Mouse (Mus musculus) ES-CJ7 (cell line): ENCODE results near the gene Prkar1b.

Experiments
- DNase-seq: peaks from one replicate; pipeline ENCODE4 v3.0.0; 2011; ENCODE audit warnings: low read depth, low spot score

Gene Prkar1b

DNA sequence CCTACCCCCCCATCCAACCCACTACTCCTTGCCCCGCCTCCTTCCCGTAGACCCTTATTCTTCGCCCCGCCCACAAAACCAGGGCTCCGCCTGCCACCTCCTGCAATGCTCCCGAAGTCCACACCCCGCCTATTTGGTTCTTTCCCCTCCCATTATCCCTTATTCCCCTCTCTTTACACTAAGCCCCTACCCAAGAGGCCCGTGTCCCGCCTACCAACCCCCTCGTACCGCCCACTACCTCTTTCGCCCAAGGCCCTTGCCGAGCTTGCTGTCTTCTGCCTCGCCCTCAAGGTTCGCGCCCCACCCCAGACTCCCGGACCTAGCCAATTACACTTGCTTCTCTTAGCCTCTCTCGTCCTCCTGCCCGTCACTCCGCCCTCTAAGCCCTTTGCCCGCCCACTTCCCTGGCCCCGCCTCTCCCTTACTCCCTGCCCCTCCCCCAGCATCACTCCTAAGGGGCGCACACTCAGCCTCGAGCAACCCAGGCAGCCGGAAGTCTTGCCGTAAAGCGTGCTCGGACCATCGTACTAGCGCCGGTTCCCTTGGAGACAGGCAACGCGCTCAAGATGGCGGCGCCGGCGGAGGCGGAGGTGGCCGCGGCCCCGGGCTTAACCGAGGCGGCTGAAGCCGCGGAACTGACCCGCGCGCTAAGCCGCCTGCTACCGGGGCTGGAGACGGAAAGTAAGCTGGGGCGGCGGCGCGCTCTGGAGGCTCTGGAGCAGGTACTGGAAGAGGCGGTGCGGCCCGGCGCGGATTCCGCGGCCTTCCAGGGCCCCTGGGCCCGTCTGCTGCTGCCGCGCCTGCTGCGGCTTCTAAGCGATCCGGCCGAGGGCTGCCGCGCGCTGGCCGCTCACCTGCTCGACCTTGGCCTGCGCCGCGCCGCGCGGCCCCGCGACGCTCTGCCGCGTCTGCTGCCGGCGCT is at the start of gene Prkar1b, which contains the start of gene Dnaaf5:
Prkar1b (minus strand) TSS at position 321 of the 922 bp plus-strand sequence.
Dnaaf5 (plus strand) TSS at position 543 of the 922 bp plus-strand sequence.
- DNase-seq: peak; percentile 100

GRCm38 (mm10) chr5:139199636-139199994 is 49.8 kb upstream of the Prkar1b start:
- DNase-seq: no peak

DNA sequence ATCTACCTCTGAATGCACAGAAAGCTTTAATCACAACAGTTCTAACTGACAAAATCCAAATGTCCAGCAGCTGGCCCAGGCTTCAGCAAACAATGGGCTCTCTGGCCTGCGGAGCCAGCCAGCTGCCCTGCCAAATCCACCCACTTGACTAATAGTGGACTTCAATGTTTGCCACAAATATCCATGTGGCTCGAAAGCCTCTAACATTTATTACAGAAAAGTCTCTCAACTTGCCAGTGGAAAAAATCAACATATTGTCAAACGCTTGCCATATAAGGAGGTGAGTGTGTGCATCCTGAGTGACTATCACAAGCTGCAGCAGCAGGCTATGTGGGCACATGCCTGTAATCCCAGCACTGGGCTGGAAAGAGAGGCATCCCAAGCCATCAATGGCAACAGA is 49.0 kb upstream of the Prkar1b start:
- DNase-seq: no peak

DNA sequence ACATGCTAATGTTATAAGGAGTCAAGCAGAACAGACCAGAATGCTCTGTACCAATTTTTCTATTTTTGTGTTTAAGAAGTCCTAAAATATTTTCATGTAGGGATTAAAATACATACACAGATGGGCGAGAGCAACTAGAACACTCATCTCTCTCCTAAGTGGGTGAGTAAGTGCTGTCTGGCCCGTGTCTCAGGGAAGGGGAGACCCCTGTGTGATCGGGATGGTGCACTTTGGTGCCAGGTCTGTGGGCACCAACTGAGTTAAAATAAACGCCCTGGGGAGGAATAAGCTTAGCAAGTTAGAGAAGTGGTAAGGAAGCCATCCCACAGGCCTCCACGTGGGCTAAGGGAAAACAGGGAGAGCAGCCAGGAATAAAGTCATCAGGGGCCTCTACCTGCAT is 41.2 kb upstream of the Prkar1b start:
- no peak for DNase-seq

- no peak for DNase-seq
Measured at GRCm38 (mm10) chr5:139189726-139190125, 39.9 kb upstream of the Prkar1b start.

DNA sequence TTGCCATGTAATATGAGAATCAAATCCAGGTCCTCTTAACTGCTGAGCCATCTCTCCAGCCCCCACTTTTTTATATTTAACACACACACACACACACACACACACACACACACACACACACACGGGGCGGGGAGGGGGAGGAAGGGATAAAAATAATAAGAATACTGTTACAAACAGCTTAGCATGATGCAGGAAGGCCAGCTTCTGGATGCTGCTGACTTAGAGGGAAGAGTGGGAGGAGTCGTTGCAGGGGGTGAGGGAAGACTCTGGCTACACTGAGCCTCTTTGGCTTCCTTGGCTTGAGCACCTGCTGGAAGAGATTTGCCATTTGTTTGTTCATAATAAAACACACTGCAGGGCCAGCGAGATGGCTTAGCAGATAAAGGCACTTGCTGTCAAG is 35.1 kb upstream of the Prkar1b start:
- DNase-seq: no peak

DNA sequence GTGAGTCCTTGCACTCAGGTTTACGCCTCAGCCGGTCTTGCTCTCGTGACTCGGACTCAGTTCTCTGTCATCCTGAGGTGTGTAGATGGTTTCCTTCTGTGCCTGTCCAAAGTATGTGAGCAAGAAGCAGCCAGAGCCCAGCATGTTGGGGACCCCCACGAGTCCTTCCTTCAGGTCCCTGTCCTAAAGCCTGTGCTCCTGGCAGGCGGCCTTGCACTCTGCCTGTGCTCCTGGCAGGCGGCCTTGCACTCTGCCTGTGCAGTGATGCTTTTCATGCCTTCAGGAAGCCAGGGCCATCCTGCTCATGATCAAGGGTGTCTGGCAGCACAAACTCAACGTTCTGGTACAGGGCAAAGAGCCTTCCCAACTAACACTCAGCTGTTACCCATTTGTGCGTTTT is 33.8 kb upstream of the Prkar1b start:
- no peak for DNase-seq

DNA sequence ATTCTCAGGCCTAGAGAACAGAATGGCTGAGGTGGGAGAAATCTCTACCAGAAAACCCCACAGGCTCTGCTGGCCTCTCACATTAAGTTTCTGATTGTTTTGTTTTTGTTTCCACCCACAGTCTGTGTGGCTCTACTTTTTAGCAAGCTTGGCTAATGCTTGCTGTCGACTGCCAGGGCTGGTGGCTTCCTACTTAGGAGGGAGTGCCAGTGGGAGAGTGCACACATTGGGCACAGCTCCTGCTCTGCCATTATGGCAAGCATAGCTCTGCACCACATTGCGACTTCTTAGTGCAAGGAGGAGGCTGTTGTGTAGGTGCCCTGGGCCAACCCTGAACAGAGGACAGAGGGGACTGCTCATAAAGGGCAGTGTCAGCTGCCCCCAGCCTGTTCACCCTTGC is 33.3 kb upstream of the Prkar1b start:
- no peak for DNase-seq

DNA sequence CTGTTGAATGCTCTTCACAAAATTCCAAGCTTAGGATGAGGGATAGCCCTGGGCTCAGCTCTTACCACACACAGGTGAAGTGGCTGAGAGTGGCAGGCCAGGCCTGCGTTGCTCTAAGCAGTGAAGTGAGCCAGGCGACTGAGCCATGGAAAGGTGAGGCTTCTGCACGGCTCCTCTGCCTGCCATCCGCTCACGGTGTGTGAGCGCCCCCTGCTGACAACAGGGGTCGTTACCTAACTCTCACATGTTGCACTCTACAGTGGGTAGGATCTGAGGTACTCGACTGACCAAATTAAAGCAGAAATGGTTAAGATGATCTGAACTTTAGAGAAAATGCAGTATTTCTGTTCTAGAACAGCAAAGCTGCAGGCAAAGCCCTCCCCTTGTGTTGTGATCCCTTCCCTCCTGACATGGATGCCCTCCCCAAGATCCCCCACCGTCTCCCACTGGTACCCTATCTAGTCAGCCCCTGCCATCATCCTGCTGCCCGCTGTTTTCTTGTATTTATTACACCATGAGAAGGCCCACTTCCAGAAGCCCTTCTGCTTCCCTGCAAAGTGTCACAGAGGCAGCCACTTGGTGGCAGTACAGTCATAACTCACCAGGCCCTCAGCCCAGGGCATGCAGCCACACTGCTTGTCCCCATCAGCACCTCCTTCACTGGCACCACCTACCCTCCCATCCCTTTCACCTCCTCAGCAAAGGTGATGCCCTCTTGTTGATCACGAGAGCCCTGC is 29.3 kb upstream of the Prkar1b start:
- peak; percentile 74 for DNase-seq

- DNase-seq: no peak
Measured at GRCm38 (mm10) chr5:139174556-139175547, 25.1 kb upstream of the Prkar1b start.

DNA sequence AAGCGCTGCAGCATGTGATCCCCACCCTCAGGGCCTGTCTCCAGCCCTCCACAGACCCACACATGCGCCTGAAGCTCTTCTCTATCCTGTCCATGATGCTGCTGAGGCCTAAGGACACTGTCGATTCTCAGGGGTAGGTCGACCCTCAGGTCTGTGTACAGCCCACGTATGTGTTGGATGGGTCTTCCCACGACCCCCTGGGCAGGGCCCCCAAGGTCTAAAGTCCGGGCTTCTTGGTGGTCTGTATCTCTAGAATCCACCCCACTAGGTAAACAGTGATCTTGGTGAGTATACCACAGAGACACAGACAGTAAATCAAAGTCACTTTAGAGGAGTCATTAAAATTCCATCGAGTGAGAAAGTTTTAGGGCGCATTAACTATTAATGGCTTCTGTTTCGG is 24.3 kb upstream of the Prkar1b start:
- DNase-seq: no peak

DNA sequence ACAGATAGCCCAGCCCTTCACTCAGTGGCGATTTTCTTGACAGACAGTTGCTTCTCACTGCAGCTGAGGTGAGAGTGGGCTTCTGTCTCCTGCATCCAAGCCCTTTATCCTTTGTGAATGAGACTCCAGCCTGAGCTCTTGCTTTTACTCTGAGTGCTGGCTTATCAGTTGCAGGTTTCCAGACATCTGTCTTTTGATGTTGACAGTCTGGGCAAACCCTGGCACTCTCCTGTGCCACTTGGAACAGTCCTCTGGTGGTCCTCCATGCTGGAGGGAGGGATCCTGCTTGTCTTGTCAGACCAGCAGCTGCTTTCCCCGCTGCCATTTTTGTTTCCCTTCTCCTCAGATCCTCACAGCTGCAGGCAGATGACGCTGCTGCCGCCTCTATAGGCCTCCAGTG is 22.1 kb upstream of the Prkar1b start:
- DNase-seq: no peak

- DNase-seq: peak; percentile 91
Measured at GRCm38 (mm10) chr5:139167548-139167947, 17.7 kb upstream of the Prkar1b start.

DNA sequence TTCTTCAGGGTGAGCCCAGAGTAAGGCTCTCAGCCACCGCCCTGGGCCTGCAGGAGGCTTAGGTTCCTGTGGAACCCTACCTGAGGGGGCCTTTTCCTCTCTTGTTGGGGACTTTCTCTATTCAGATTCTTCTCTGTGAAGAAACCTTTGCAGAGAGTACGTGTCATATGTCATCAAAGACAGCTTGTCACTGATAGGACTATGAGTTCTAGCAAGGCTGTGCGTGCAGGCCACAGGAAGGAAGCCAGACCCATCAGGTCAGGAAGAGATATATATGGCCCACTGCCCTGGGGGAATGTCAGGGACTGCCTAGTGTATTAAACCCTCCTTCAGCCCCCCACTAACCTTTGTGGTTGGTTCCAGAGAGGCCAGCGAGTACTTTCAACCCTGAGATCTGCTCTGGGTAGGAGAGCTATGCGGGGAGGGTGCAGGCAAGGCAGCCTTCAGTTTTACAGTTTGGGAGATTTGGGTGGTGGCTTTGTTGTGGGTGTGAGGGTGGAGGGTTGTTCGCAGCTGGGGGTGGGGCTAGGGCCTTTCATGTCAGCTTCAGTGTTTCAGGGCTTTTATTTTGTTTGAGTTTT is 17.1 kb upstream of the Prkar1b start:
- peak; percentile 57 for DNase-seq

GRCm38 (mm10) chr5:139161632-139162031 is 11.8 kb upstream of the Prkar1b start:
- no peak for DNase-seq

- no peak for DNase-seq
Measured at GRCm38 (mm10) chr5:139160899-139161298, 11.1 kb upstream of the Prkar1b start.

GRCm38 (mm10) chr5:139150603-139151031 is 816 bp upstream of the Prkar1b start:
- DNase-seq: peak; percentile 50

DNA sequence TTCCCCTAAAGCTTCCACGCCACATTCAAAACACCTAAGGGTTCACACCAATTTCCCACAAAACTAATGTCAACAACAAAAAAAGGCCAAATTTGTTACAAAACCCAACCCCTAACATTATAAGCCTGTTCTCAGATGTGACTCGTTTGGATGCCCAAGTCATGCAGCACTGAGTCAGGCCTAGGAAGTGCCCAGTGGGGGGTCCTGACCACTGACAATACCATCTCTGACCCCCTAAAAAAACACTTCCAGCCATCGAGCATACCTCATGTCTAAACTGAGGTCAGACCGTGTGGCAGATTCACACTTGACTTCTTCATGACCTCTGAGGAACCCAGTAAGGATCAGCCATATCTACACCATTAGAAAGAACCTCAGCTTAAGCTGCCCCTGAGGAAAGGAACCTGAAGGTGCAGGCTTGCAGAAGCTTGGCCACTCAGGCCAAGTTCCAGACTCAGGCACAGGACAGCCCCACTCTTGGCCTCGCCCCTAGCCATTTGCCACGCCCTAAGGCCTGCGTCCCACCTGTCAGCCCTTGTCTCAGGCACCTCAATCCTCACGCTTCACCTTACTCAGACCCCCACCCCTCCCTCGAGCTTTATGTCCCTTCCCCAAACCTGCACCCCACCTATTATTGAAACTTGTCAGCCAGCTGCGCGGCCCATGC is 662 bp downstream of the Prkar1b start:
- DNase-seq: no peak

DNA sequence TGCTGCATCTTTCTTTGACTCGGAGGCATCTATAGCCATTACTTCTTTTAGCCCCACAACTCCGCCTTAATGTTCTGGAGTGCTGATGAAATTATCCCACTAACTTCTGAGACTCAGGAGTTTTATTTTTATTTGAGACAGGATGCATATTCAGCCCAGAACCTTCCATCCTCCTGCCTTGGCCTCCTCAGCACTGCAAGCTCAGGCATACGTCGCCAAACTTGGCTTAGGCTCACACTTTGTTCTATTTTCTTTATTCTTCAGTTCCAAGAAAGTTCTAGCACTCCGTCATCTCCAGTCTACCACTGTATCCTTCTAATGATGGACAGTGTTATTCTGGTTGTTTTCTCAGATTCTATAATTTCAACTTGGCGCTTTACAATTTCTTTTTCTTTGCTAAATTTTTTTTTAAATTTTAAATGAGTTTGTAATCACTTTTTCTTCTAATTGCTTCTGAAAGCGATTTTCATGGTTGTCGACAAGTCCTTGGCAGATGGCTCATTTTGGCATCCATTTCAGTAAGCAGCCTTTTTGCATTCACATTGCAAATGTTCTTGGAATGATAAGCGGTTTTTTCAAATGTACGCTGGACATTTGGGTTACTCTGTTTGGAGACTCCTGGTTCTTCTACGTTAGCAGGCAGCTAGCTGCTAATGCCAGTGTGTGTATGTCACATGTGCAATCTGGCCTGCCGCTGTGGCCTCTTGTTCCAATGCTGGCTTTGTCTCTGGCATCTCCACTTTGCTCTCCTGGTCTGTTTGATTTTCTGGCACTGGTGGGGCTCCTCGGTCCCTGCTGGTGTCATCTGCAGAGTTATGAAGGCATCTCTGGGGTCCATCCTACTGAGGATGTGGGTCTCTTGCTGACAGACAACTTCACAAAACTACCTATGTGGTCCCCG is 2.4 kb downstream of the Prkar1b start:
- DNase-seq: no peak
